Mouse (Mus musculus): Measurements from ENCODE around the gene Gm26602. TPM values are rescaled to one million over a fixed set of nuclear protein-coding genes. Genes with fewer than 3 reads are reported as not detected.
A peak's percentile ranks its signal among the peaks of the same experiment; 100 is the strongest.

Gm26602 gene
- polyA plus RNA-seq, 1 experiment, result not detected

- Histone ChIP-seq H3K27me3 (replicated peaks; ENCODE audit: control insufficient read depth, insufficient read depth, low read length) (no peaks in the 10 kb centered on the region), H3K4me1 (ENCODE audit: control insufficient read depth, insufficient read depth, low read length) (peaks cover 56% of the 10 kb centered on the region), H3K27ac (ENCODE audit: insufficient read depth, low read depth, low read length) (no peak overlapping the region), H3K36me3 (ENCODE audit: control insufficient read depth, insufficient read depth, low read length) (no peaks in the 10 kb centered on the region), H3K4me3 (ENCODE audit: insufficient read depth, low read depth, low read length) (no peak overlapping the region)
- WGBS, result 81% methylated on average over 16 of the region's 16 CpGs
- no peak for DNase-seq
- TF ChIP-seq POLR2A (IDR thresholded peaks at IDR 0.05; ENCODE audit: low read depth, low read length) (no peak), CTCF (conservative IDR thresholded peaks at IDR 0.05; ENCODE audit: insufficient read depth, insufficient read length, low read depth, low read length) (no peak)
Observed at GRCm38 (mm10) chr10:79934794-79935569, 24.3 kb downstream of the Gm26602 start.

- H3K36me3 ChIP-seq (ENCODE audit: control insufficient read depth, insufficient read depth, low read length), result no peaks in the 10 kb centered on the region
- peaks cover 62% of the 10 kb centered on the region for H3K4me1 ChIP-seq (ENCODE audit: control insufficient read depth, insufficient read depth, low read length)
- TF ChIP-seq POLR2A (IDR thresholded peaks at IDR 0.05; ENCODE audit: low read depth, low read length) (no peak), CTCF (conservative IDR thresholded peaks at IDR 0.05; ENCODE audit: insufficient read depth, insufficient read length, low read depth, low read length) (no peak)
- peak; percentile 91 for DNase-seq
- no peaks in the 10 kb centered on the region for H3K27me3 ChIP-seq (replicated peaks; ENCODE audit: control insufficient read depth, insufficient read depth, low read length)
- 8% methylated on average over 10 of the region's 10 CpGs for WGBS
- no peak overlapping the region for H3K4me3 ChIP-seq (ENCODE audit: insufficient read depth, low read depth, low read length)
- H3K27ac ChIP-seq (ENCODE audit: insufficient read depth, low read depth, low read length), result peak overlapping the region; percentile 76
Observed at GRCm38 (mm10) chr10:79936284-79936910, 25.7 kb downstream of the Gm26602 start.

GRCm38 (mm10) chr10:79936911-79937441 lies 26.3 kb downstream of the Gm26602 start:
- DNase-seq, result peak; percentile 89
- H3K4me3 ChIP-seq (ENCODE audit: insufficient read depth, low read depth, low read length), result no peak overlapping the region
- 12% methylated on average over 27 of the region's 27 CpGs for WGBS
- H3K4me1 ChIP-seq (ENCODE audit: control insufficient read depth, insufficient read depth, low read length), result peaks cover 62% of the 10 kb centered on the region
- no peak for TF ChIP-seq POLR2A (IDR thresholded peaks at IDR 0.05; ENCODE audit: low read depth, low read length)
- no peak for TF ChIP-seq CTCF (conservative IDR thresholded peaks at IDR 0.05; ENCODE audit: insufficient read depth, insufficient read length, low read depth, low read length)
- H3K27me3 ChIP-seq (replicated peaks; ENCODE audit: control insufficient read depth, insufficient read depth, low read length), result no peaks in the 10 kb centered on the region
- H3K36me3 ChIP-seq (ENCODE audit: control insufficient read depth, insufficient read depth, low read length), result no peaks in the 10 kb centered on the region
- peak overlapping the region; percentile 76 for H3K27ac ChIP-seq (ENCODE audit: insufficient read depth, low read depth, low read length)

GRCm38 (mm10) chr10:79937775-79938526 lies 27.3 kb downstream of the Gm26602 start:
- Histone ChIP-seq H3K4me3 (ENCODE audit: insufficient read depth, low read depth, low read length) (no peak overlapping the region), H3K36me3 (ENCODE audit: control insufficient read depth, insufficient read depth, low read length) (no peaks in the 10 kb centered on the region), H3K27me3 (replicated peaks; ENCODE audit: control insufficient read depth, insufficient read depth, low read length) (no peaks in the 10 kb centered on the region), H3K27ac (ENCODE audit: insufficient read depth, low read depth, low read length) (peak overlapping the region; percentile 52; the same call in 1 of the 2 replicates), H3K4me1 (ENCODE audit: control insufficient read depth, insufficient read depth, low read length) (peaks cover 62% of the 10 kb centered on the region)
- DNase-seq, result peak; percentile 79
- TF ChIP-seq CTCF (conservative IDR thresholded peaks at IDR 0.05; ENCODE audit: insufficient read depth, insufficient read length, low read depth, low read length), result no peak
- no peak for TF ChIP-seq POLR2A (IDR thresholded peaks at IDR 0.05; ENCODE audit: low read depth, low read length)
- WGBS, result 41% methylated on average over 11 of the region's 11 CpGs

- Histone ChIP-seq H3K27me3 (replicated peaks; ENCODE audit: control insufficient read depth, insufficient read depth, low read length) (no peaks in the 10 kb centered on the region), H3K4me3 (ENCODE audit: insufficient read depth, low read depth, low read length) (no peak overlapping the region), H3K4me1 (ENCODE audit: control insufficient read depth, insufficient read depth, low read length) (peaks cover 51% of the 10 kb centered on the region), H3K27ac (ENCODE audit: insufficient read depth, low read depth, low read length) (no peak overlapping the region), H3K36me3 (ENCODE audit: control insufficient read depth, insufficient read depth, low read length) (no peaks in the 10 kb centered on the region)
- WGBS, result 50% methylated on average over 7 of the region's 7 CpGs
- TF ChIP-seq POLR2A (IDR thresholded peaks at IDR 0.05; ENCODE audit: low read depth, low read length) (no peak), CTCF (conservative IDR thresholded peaks at IDR 0.05; ENCODE audit: insufficient read depth, insufficient read length, low read depth, low read length) (no peak)
- DNase-seq, result no peak
Observed at GRCm38 (mm10) chr10:79940749-79941148, 30.1 kb downstream of the Gm26602 start.

GRCm38 (mm10) chr10:79942988-79943387 lies 32.3 kb downstream of the Gm26602 start:
- H3K27ac ChIP-seq (ENCODE audit: insufficient read depth, low read depth, low read length), result no peak overlapping the region
- H3K4me3 ChIP-seq (ENCODE audit: insufficient read depth, low read depth, low read length), result no peak overlapping the region
- no peaks in the 10 kb centered on the region for H3K36me3 ChIP-seq (ENCODE audit: control insufficient read depth, insufficient read depth, low read length)
- peaks cover 30% of the 10 kb centered on the region for H3K4me1 ChIP-seq (ENCODE audit: control insufficient read depth, insufficient read depth, low read length)
- no peaks in the 10 kb centered on the region for H3K27me3 ChIP-seq (replicated peaks; ENCODE audit: control insufficient read depth, insufficient read depth, low read length)
- WGBS, result 83% methylated on average over 1 of the region's 1 CpGs
- no peak for TF ChIP-seq CTCF (conservative IDR thresholded peaks at IDR 0.05; ENCODE audit: insufficient read depth, insufficient read length, low read depth, low read length)
- no peak for TF ChIP-seq POLR2A (IDR thresholded peaks at IDR 0.05; ENCODE audit: low read depth, low read length)
- DNase-seq, result no peak
